Mouse (Mus musculus) kidney, adult 2 months (tissue): ENCODE measurements around the gene Bmx. TPM values are rescaled to one million over a fixed set of nuclear protein-coding genes. Genes with fewer than 3 reads are reported as not detected.
A peak's percentile ranks its signal among the peaks of the same experiment; 100 is the strongest.

Experiments used
- DNase-seq: peaks from one replicate; pipeline ENCODE4 v3.0.0; 2021
- H3K27ac ChIP-seq: fragments of 200-500 bp; 2 replicates; pipeline ENCODE4 v1.5.1; 2012; ENCODE audit warnings: low read depth, low read length, control low read depth, inconsistent platforms; ENCODE audit not compliant: insufficient read depth
- H3K27me3 ChIP-seq: fragments of 200-500 bp; replicated peaks from 2 replicates; pipeline ENCODE4 v1.6.1; 2012; ENCODE audit warnings: mild to moderate bottlenecking, moderate library complexity, low read length, inconsistent platforms; ENCODE audit not compliant: control insufficient read depth, insufficient read depth
- H3K36me3 ChIP-seq: fragments of 200-500 bp; 2 replicates; pipeline ENCODE4 v1.6.1; 2012; ENCODE audit warnings: mild to moderate bottlenecking, moderate library complexity, low read length, inconsistent platforms; ENCODE audit not compliant: control insufficient read depth, insufficient read depth
- H3K4me1 ChIP-seq: fragments of 200-500 bp; 2 replicates; pipeline ENCODE4 v1.6.1; 2011; ENCODE audit warnings: low read length; ENCODE audit not compliant: control insufficient read depth, insufficient read depth
- H3K4me3 ChIP-seq: fragments of 200-500 bp; 2 replicates; pipeline ENCODE4 v1.5.1; 2011; ENCODE audit warnings: mild to moderate bottlenecking, low read depth, low read length, control low read depth; ENCODE audit not compliant: insufficient read depth
- CTCF ChIP-seq: fragments of 200-500 bp; conservative IDR thresholded peaks from 2 replicates; pipeline ENCODE4 v1.5.1; 2011; ENCODE audit warnings: low read depth, mild to moderate bottlenecking, control low read depth, low read length, moderate library complexity, mixed read lengths; ENCODE audit not compliant: insufficient read depth, insufficient read length
- POLR2A ChIP-seq: fragments of 200-500 bp; IDR thresholded peaks from one replicate; pipeline ENCODE4 v1.6.1; 2011; ENCODE audit warnings: low read depth, low read length, control low read depth
- WGBS: fragments of 180-500 bp; shearing (Covaris S2); methylation state at CpG from one replicate; pipeline ENCODE4 v1.1.7; 2018; 5-methylcytosine and 5-hydroxymethylcytosine counted together
- polyA plus RNA-seq: library from polyadenylated mRNA; depleted of rRNA; stranded (reverse); fragments of >200 nt; gene quantifications from 2 replicates; pipeline ENCODE4 v1.2.3, GENCODE M21; 2012; rRNA removed

The Bmx gene
- 0.34 and 0.50 TPM in 2 replicates for polyA plus RNA-seq

DNA sequence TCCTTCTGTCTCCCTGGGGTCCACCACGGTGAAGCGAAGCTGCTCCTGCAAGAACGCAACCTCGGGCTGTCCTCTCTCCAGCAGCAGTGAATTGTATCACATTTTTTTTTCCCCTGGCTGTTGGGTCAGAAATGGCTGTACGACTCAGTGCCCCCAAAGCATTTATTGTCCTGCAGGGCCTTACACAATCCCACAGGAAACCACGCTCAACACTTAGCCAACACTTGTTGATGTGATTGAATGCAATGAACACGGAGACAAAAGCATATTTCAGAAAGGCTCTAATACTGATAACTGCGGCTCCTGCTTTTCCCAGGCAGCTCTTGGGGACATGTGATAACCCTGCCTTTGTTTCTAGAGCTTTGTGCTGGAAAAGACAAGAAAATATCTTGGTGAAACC, at the start of gene Bmx:
Gene Bmx, minus strand, starts transcription at position 137 of the 400 bp plus-strand sequence.
- no peaks in the 10 kb centered on the region for H3K27me3 ChIP-seq
- 46% methylated on average over 8 of the region's 8 CpGs for WGBS

GRCm38 (mm10) chrX:164306250-164306649, 48.3 kb upstream of the Bmx start:
- Histone ChIP-seq H3K4me3 (no peak overlapping the region), H3K4me1 (no peaks in the 10 kb centered on the region), H3K27ac (no peak overlapping the region), H3K36me3 (no peaks in the 10 kb centered on the region), H3K27me3 (no peaks in the 10 kb centered on the region)
- TF ChIP-seq CTCF (no peak), POLR2A (no peak)
- 54% methylated on average over 2 of the region's 2 CpGs for WGBS
- DNase-seq: peak; percentile 10

More for the DNA sequence above, at the start of gene Bmx:
- DNase-seq: no peak
- TF ChIP-seq CTCF (no peak), POLR2A (no peak)
- H3K4me1 ChIP-seq: no peaks in the 10 kb centered on the region
- no peaks in the 10 kb centered on the region for H3K36me3 ChIP-seq
- H3K27ac ChIP-seq: 0 out of 2 replicates have a peak within 1 kb of the TSS, but pooled peaks have one; percentile 23
- H3K4me3 ChIP-seq: no peak within 1 kb of the TSS

- peak; percentile 17 for DNase-seq
Measured at GRCm38 (mm10) chrX:164291147-164291546, 33.2 kb upstream of the Bmx start.

DNA sequence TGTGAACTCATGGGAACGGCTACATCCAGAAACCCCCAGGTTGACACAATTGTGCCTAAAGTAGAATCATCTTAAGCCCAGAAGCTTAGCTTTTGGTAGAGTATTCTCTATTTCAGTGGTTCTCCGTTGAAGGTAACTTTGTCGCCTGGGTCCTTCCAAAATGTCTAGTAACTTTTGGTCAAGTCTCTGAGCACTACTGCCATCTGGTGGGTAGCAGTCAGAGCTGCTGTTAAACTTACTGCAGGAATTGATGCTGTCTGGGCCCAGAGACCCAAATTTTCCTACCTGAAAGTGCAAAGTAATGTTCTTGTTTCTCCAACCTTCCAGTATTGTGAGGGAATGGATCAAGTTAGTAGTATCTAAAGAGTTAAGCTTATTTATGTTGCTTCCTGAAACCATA, 29.1 kb upstream of the Bmx start:
- H3K4me1 ChIP-seq: no peaks in the 10 kb centered on the region
- TF ChIP-seq CTCF: peak; percentile 50
- TF ChIP-seq POLR2A: no peak
- H3K36me3 ChIP-seq: no peaks in the 10 kb centered on the region
- DNase-seq: peak; percentile 28
- no peak overlapping the region for H3K27ac ChIP-seq
- H3K27me3 ChIP-seq: no peaks in the 10 kb centered on the region
- no peak overlapping the region for H3K4me3 ChIP-seq
- 48% methylated on average over 3 of the region's 3 CpGs for WGBS

More at GRCm38 (mm10) chrX:164291147-164291546, 33.2 kb upstream of the Bmx start:
- H3K4me1 ChIP-seq: no peaks in the 10 kb centered on the region
- H3K27me3 ChIP-seq: no peaks in the 10 kb centered on the region
- TF ChIP-seq CTCF (no peak), POLR2A (no peak)
- no peak overlapping the region for H3K4me3 ChIP-seq
- H3K36me3 ChIP-seq: no peaks in the 10 kb centered on the region
- H3K27ac ChIP-seq: no peak overlapping the region
- WGBS: 24% methylated on average over 5 of the region's 5 CpGs

DNA sequence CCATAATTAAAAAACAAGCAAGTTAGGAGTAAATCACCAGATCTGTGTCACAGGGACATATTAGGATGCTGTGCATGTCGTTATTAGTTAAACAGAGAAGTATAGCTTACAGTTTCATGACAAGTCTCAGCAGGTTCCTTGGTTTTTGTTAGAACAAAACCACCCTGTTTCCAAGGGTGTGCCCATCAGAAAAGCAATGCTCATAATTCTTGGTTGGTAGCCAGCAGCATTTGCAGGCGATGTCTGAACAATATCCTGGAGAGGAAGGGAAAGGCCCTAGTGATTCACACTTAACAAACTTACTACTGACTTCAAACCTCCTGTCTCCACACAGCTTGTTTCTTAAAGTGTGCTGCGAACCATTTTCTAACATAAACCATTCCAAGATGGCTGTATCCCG, 25.8 kb upstream of the Bmx start:
- no peak for DNase-seq
- Histone ChIP-seq H3K27ac (no peak overlapping the region), H3K4me3 (no peak overlapping the region), H3K36me3 (no peaks in the 10 kb centered on the region), H3K27me3 (no peaks in the 10 kb centered on the region), H3K4me1 (no peaks in the 10 kb centered on the region)
- 80% methylated on average over 4 of the region's 4 CpGs for WGBS
- TF ChIP-seq POLR2A (no peak), CTCF (no peak)

- no peak for DNase-seq
- H3K4me1 ChIP-seq: no peaks in the 10 kb centered on the region
- no peaks in the 10 kb centered on the region for H3K36me3 ChIP-seq
- WGBS: 54% methylated on average over 7 of the region's 7 CpGs
- H3K27ac ChIP-seq: no peak overlapping the region
- TF ChIP-seq CTCF (no peak), POLR2A (no peak)
- H3K4me3 ChIP-seq: no peak overlapping the region
- no peaks in the 10 kb centered on the region for H3K27me3 ChIP-seq
Measured at GRCm38 (mm10) chrX:164280918-164281647, 23.1 kb upstream of the Bmx start.

- no peak overlapping the region for H3K4me3 ChIP-seq
- H3K27ac ChIP-seq: no peak overlapping the region
- no peak for DNase-seq
- 64% methylated on average over 3 of the region's 3 CpGs for WGBS
- H3K27me3 ChIP-seq: no peaks in the 10 kb centered on the region
- no peak for TF ChIP-seq CTCF
- no peak for TF ChIP-seq POLR2A
- H3K4me1 ChIP-seq: no peaks in the 10 kb centered on the region
- H3K36me3 ChIP-seq: no peaks in the 10 kb centered on the region
Measured at GRCm38 (mm10) chrX:164275536-164275935, 17.5 kb upstream of the Bmx start.
